In genomic region chr3:114030886-114031285, GRCm38 (mm10) we compare ENCODE assay signal across 8 mouse cellular contexts. TPM values are rescaled to one million over a fixed set of nuclear protein-coding genes. Genes with fewer than 3 reads are reported as not detected.
DNase-seq lines count a peak whose midpoint lies in the region; ATAC-seq lines count a peak whose summit lies in the region.

No protein-coding gene starts in this region.

- no peak for DNase-seq in heart, postnatal 4 days
- peak; percentile 34 for DNase-seq in embryonic facial prominence, embryonic 11.5 days (ENCODE audit: low spot score)
- DNase-seq in hindbrain, embryonic 14.5 days (ENCODE audit: low spot score) = no peak
- DNase-seq in midbrain, embryonic 14.5 days = peak; percentile 20
- DNase-seq in layer of hippocampus, adult 9-11 months = no peak
- DNase-seq in lung, postnatal 14 days = no peak
- no peak for DNase-seq in gastrocnemius, postnatal 4 days (ENCODE audit: low spot score in 2 of 2)

- peaks cover 6% of the 10 kb centered on the region; the same call in 1 of the 2 replicates for H3K4me1 ChIP-seq in heart, embryonic 16.5 days (ENCODE audit: control insufficient read depth, insufficient read depth, low read length)
- H3K4me1 ChIP-seq in embryonic facial prominence, embryonic 11.5 days (ENCODE audit: control insufficient read depth, insufficient read depth, low read length) = no peaks in the 10 kb centered on the region
- H3K4me1 ChIP-seq in hindbrain, embryonic 14.5 days (replicated peaks; ENCODE audit: control insufficient read depth, insufficient read depth, low read length) = 0 out of 2 replicates have a peak, but pooled peaks cover 12% of the 10 kb centered on the region
- 0 out of 2 replicates have a peak, but pooled peaks cover 3% of the 10 kb centered on the region for H3K4me1 ChIP-seq in midbrain, embryonic 14.5 days (ENCODE audit: control insufficient read depth, insufficient read depth, low read length)

- no peaks in the 10 kb centered on the region for H3K36me3 ChIP-seq in heart, embryonic 16.5 days (ENCODE audit: control insufficient read depth, insufficient read depth)
- H3K36me3 ChIP-seq in embryonic facial prominence, embryonic 11.5 days (replicated peaks; ENCODE audit: control insufficient read depth, insufficient read depth, low read depth, low read length) = no peaks in the 10 kb centered on the region
- H3K36me3 ChIP-seq in hindbrain, embryonic 14.5 days (replicated peaks; ENCODE audit: control insufficient read depth, insufficient read depth) = no peaks in the 10 kb centered on the region
- H3K36me3 ChIP-seq in midbrain, embryonic 14.5 days (ENCODE audit: control insufficient read depth, insufficient read depth, low read length) = no peaks in the 10 kb centered on the region

- H3K27ac ChIP-seq in heart, embryonic 16.5 days (ENCODE audit: low read length) = no peak overlapping the region
- H3K27ac ChIP-seq in embryonic facial prominence, embryonic 11.5 days (replicated peaks; ENCODE audit: low read depth, low read length) = no peak overlapping the region
- no peak overlapping the region for H3K27ac ChIP-seq in hindbrain, embryonic 14.5 days
- H3K27ac ChIP-seq in midbrain, embryonic 14.5 days (replicated peaks; ENCODE audit: low read depth, low read length) = no peak overlapping the region

- peak overlapping the region; percentile 98 for H3K4me2 ChIP-seq in heart, embryonic 16.5 days (ENCODE audit: low read depth, low read length)
- H3K4me2 ChIP-seq in embryonic facial prominence, embryonic 11.5 days (ENCODE audit: low read depth, low read length) = peak overlapping the region; percentile 70
- peak overlapping the region; percentile 89 for H3K4me2 ChIP-seq in hindbrain, embryonic 14.5 days (replicated peaks)
- H3K4me2 ChIP-seq in midbrain, embryonic 14.5 days (ENCODE audit: low read length) = peak overlapping the region; percentile 99

- H3K9me3 ChIP-seq in heart, embryonic 16.5 days (replicated peaks; ENCODE audit: control insufficient read depth, low read length) = no peaks in the 10 kb centered on the region
- no peaks in the 10 kb centered on the region for H3K9me3 ChIP-seq in embryonic facial prominence, embryonic 11.5 days (replicated peaks; ENCODE audit: control insufficient read depth, low read length)
- H3K9me3 ChIP-seq in hindbrain, embryonic 14.5 days (ENCODE audit: control insufficient read depth, low read length) = no peaks in the 10 kb centered on the region
- H3K9me3 ChIP-seq in midbrain, embryonic 14.5 days (ENCODE audit: control insufficient read depth, low read length) = no peaks in the 10 kb centered on the region

- peak overlapping the region; percentile 61 for H3K9ac ChIP-seq in heart, embryonic 16.5 days (ENCODE audit: low read length)
- peak overlapping the region; percentile 57 for H3K9ac ChIP-seq in embryonic facial prominence, embryonic 11.5 days (replicated peaks; ENCODE audit: low read length)
- peak overlapping the region; percentile 57 for H3K9ac ChIP-seq in hindbrain, embryonic 14.5 days
- peak overlapping the region; percentile 69 for H3K9ac ChIP-seq in midbrain, embryonic 14.5 days (replicated peaks; ENCODE audit: low read length)

- WGBS in heart, embryonic 16.5 days = under 1% methylated on average over 9 of the region's 9 CpGs
- WGBS in embryonic facial prominence, embryonic 11.5 days = 0% methylated on average over 9 of the region's 9 CpGs
- WGBS in hindbrain, embryonic 14.5 days = under 1% methylated on average over 9 of the region's 9 CpGs
- 0% methylated on average over 9 of the region's 9 CpGs for WGBS in midbrain, embryonic 14.5 days

- H3K27me3 ChIP-seq in heart, embryonic 16.5 days (ENCODE audit: control insufficient read depth, insufficient read depth, low read length) = no peaks in the 10 kb centered on the region
- H3K27me3 ChIP-seq in embryonic facial prominence, embryonic 11.5 days (ENCODE audit: control insufficient read depth, insufficient read depth, low read length) = no peaks in the 10 kb centered on the region
- no peaks in the 10 kb centered on the region for H3K27me3 ChIP-seq in hindbrain, embryonic 14.5 days (ENCODE audit: control insufficient read depth, insufficient read depth, low read length)
- H3K27me3 ChIP-seq in midbrain, embryonic 14.5 days (ENCODE audit: control insufficient read depth, insufficient read depth, low read length) = no peaks in the 10 kb centered on the region

- H3K4me3 ChIP-seq in heart, embryonic 16.5 days (ENCODE audit: low read length) = peak overlapping the region; percentile 65
- H3K4me3 ChIP-seq in embryonic facial prominence, embryonic 11.5 days (ENCODE audit: low read depth, low read length) = peak overlapping the region; percentile 51
- H3K4me3 ChIP-seq in hindbrain, embryonic 14.5 days (replicated peaks; ENCODE audit: low read length) = peak overlapping the region; percentile 53
- peak overlapping the region; percentile 63 for H3K4me3 ChIP-seq in midbrain, embryonic 14.5 days (replicated peaks; ENCODE audit: low read depth, low read length)

- no peak for ATAC-seq in heart, embryonic 16.5 days (replicated peaks; ENCODE audit: extremely low read depth, insufficient read depth, low FRiP score)
- no peak for ATAC-seq in embryonic facial prominence, embryonic 11.5 days (replicated peaks; ENCODE audit: insufficient number of reproducible peaks, low FRiP score, low TSS enrichment, low read depth)
- ATAC-seq in hindbrain, embryonic 14.5 days (ENCODE audit: low FRiP score) = no peak
- no peak for ATAC-seq in midbrain, embryonic 14.5 days (ENCODE audit: low FRiP score, low TSS enrichment)

RNA-seq across cellular contexts. Expression of gene Col11a1, which starts 0.5 kb away (rescaled TPM):
- polyA plus RNA-seq in heart, embryonic 16.5 days (2015; fragmentation: Nextera tagmentation; extraction: Ambion mirVana) = 3.8 and 4.6 TPM in 2 replicates
- 1 to 10 TPM; 4.2 to 5.6 TPM for total RNA-seq in heart, postnatal 4 days (2021)
- polyA plus RNA-seq in embryonic facial prominence, embryonic 11.5 days (2014; fragmentation: Nextera tagmentation; extraction: Ambion mirVana) = 19.0 and 23.2 TPM in 2 replicates
- 13.6 and 15.6 TPM in 2 replicates for polyA plus RNA-seq in hindbrain, embryonic 14.5 days (2014; fragmentation: Nextera tagmentation; extraction: Ambion mirVana)
- polyA plus RNA-seq in midbrain, embryonic 14.5 days (2014; fragmentation: Nextera tagmentation; extraction: Ambion mirVana) = 4.9 and 8.2 TPM in 2 replicates
- total RNA-seq in gastrocnemius, postnatal 4 days (2021) = 10 to 100 TPM; 43.8 to 75.5 TPM

Comparison
In these comparisons a context has a peak if more than half of its experiments do, and no peak if none do; other contexts are left out.
1. DNase-seq: peak in embryonic facial prominence, embryonic 11.5 days (single experiment) and midbrain, embryonic 14.5 days (single experiment); none in heart, postnatal 4 days (single experiment), hindbrain, embryonic 14.5 days (single experiment), layer of hippocampus, adult 9-11 months (single experiment), lung, postnatal 14 days (single experiment) and gastrocnemius, postnatal 4 days (0 of 2).
2. Peak in every context shown above with its lines, with median percentiles within 50 percentile points of each other: H3K4me2 ChIP-seq, H3K4me3 ChIP-seq and H3K9ac ChIP-seq.